Mouse (Mus musculus) left cerebral cortex, adult 11 months (tissue): ENCODE results near the gene Mcoln1.

Experiments used
- DNase-seq: peaks from one replicate; pipeline ENCODE4 v3.0.0; 2022; ENCODE audit warnings: low spot score

Mcoln1 gene

DNA sequence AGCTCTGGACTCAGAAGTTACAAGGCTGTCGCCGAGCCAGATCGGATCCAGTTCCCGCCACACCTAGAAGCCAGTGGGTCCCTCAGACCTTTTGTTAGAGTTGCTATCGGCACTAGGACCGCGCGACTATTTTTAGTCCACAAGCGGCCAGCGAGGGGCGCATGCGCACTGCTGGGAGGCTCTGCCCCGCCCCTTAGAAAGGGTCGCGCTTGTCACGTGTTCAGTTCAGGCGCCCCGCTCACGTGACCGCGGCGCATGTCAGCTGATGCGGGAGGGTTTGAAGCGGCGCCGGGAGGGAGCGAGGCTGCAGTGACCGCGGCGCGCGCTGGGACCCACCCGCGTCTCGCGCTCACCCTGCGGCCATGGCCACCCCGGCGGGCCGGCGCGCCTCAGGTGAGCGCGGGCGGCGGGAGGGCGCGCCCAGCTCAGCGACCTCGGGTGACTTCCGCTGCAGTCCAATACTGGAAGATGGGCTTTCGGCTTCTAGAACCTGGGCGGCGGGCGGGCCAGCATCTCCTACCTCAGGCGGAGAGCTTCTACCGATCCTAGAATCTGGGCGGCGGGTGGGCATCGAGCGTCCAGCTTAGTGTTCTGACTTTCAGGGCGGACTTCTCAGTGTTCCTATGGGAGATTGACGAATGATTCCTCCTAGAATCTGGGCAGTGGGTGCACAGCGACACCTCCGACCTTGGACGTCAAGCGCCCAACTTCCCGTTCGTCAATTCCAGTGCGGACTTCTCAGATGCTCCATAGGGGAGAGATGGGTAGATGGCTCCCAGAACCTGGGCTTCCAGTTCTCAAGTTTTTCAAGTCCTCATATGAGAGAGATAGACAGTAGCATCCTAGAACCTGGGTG, at the start of gene Mcoln1:
Gene Mcoln1 (plus strand): TSS at position 223 of the 856 bp plus-strand sequence.
- peak; percentile 97 for DNase-seq

DNA sequence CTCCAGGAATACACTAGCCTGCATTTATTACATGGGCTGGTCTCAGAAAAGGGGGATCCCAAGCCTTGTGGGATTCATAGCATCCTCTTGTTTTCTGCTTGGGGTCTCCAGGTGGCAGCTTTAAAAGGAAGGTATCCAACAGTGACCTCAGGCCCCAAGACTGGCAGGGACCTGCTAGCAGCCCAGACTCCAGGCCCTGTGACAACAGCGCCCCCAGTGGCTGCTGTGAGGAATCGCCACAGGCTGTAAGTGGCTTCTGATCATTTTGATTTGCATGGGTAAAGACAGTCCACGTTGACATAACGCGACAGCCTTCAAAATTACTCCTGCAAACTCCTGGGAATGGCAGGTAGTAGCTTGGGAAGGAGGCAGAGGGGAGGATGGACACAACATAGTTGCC, 49.6 kb upstream of the Mcoln1 start:
- no peak for DNase-seq

DNA sequence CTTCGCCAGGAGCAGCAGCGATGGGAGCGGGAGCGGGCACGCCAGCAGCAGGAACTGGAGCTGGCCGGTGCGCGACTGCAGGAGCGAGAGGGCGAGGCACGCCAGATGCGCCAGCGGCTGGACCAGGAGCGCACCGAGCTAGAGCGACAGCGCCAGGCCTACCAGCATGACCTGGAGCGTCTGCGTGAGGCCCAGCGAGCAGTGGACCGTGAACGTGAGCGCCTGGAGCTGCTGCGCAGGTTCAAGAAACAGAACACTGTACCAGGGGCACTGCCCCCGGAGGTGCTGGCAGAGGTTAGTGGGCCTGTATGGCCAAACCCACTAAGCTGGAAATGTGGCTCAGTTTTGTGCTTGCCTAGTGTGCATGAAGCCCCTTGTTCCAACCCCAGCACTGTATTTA, 48.3 kb upstream of the Mcoln1 start:
- DNase-seq: no peak

DNA sequence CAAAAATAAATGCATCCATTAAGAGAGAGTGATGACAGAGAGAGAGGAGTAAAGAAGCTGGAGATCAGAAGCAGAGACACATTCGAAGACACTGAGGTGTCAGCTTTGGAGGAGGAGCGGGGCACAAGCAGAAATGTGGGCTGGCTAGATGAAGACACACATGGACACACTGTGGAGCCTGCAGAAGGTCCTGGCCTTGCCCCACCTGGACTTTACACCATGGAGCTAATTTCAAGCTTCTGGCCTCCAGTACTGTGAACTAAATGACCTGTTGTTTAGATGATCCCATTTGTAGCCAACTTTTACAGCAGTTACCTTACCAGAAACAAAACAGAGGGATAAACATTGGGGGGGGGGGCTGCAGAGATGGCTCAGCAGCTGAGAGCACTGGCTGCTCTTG, 37.0 kb upstream of the Mcoln1 start:
- DNase-seq: no peak

DNA sequence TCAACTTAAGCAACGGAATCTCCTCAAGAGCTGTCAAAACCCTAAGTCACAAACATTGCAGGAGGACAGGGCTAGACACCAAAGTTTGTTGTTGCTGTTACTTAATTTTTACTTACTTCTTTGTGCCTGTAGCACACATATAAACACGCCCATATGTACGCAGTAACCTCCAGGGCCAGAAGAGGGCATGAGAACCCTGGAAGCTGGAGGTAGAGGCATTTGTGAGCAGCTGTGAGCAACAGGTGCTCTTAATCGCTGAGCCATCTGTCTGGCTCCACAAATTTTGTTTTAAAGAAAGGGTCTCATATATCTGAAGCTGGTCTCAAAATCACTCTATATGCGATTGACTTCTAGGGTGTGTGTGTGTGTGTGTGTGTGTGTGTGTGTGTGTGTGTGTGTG, 35.9 kb upstream of the Mcoln1 start:
- no peak for DNase-seq

DNA sequence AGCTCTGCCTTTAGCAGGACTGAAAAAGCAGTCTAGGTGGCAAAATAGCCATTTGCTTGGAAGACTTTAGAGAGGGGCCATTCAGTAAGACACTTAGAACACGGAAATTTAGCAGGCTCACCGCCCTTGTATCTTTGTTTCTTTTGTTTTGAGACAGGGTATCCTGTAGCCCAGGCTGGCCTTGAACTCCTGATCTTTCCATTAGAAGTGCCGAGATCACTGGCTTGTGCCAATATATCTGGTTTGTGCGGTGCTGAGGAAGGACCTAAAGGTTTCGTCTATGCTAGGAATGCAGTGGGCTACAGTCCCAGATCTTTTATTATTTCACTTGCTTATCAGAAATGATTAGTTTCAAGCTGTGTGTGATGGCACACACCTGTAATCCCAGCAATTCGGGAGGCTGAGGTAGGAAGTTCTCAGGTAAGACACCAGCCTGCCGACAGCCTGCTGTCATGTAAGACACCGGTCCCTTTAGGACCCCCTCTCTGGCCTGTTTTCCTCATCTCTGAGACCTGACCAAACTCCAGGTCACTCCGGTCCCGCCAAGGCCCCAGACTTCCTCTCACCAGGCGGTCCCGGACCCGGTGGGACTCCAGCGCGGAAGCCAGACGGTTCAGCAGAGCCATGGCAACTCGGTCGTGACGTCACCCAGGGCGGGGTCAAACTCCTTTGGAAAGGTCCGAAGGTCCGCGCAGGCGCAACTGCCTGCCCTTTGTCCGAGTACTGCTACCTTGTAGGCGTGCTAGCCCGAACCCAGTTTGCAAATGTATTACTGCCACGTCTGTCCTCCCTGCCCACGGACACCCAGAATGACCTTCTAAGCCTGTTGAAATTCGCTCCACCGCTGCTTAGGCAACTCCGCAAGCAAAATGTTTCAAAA, 33.0 kb upstream of the Mcoln1 start, which contains the start of gene Pex11g:
Gene Pex11g (minus strand): TSS at position 675 of the 880 bp plus-strand sequence.
- peak; percentile 79 for DNase-seq

DNA sequence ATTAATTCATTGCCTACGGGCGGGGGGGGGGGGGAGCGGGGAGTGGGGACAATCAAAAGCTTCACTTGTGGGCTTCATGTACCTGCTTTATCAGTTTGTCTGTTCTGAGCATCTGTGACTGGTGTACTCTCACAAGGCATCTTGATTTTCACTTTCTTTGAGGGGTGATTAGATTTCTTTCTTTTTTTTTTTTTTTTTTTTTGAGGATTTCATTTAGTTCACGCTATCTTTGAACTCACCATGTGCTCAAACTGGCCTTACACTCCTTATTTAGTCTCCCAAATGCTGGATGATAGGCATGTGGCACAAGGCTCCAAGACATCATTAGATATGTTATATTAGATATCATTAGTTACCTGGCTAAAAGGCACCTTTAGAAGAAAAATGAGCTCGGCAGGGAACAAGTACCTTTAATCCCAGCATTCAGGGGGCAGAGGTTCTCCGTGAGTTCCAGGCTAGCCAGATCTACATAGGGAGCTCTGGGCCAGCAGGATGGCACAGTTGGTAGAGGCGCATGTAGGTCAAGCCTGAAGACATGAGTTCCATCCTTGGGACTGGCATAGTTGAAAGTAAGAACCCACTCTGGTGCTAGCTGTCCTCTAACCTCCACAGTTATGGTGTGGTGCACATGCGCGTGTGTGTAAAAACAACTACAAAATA, 32.2 kb upstream of the Mcoln1 start:
- DNase-seq: no peak

DNA sequence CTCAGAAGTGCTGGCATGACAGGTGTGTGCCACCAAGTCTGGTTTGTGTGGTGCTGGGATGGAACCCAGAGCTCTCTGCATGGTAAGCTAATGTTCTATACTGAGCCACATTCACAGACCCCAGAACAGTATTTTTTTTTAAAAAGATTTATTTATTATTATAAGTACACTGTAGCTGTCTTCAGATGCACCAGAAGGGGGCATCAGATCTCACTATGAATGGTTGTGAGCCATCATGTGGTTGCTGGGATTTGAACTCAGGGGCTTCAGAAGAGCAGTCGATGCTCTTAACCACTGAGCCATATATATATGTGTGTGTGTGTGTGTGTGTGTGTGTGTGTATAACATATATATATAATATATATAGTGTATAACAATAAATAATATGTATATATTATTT, 31.4 kb upstream of the Mcoln1 start:
- DNase-seq: no peak

DNA sequence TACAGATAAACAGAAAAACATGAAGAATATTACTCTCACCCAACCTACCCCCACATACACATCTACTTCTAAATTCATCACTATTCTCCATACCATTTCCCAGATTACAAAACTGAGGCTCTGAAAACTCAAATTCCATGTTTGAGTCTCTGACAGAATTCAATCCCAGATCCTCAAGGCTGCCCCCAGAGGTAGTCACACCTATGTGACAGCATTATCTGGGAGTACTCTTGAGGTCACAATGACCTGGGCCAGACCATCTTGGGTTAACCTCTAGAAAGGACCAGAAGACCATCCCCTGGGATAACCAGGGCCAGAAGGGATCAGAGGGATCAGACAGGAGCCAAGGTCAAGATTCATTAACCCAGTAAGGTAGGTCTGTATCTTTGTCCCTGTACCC, 29.7 kb upstream of the Mcoln1 start, which contains the start of gene Tex45:
Gene Tex45 (plus strand): TSS at position 301 of the 400 bp plus-strand sequence.
- DNase-seq: no peak

DNA sequence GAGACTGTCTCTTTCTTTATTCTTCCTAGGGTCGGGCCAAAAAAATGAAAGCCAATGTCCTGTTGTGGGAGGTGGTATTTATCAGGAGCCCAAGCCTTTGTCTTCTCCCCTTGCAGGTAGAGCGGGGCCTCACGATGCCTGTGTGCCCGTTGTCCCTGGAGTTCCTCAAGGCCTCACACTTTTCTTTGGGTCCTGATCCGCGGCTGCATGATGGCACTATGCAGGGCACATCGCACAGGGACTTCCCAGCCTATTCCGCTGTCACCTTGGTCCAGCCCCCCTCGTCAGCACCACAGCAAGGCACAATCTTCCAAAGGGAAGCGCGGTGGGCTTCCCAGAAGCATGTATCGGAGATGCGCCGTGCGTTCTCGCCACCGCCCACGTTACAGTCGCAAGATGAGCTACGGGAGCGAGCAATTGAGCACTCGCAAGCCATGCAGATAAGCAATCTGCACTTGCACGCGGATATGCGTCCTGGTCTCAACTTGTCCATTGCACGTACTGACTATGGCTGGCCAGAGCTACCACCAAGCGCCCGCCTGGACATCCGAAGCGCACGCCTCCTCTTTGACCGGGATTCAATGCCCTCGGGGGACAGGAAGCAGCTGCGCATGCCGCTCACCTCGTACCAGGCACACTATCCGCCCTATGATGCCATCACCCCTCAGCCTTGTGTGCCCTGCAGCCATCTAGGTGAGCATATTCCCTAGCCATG, 24.4 kb upstream of the Mcoln1 start:
- DNase-seq: no peak

DNA sequence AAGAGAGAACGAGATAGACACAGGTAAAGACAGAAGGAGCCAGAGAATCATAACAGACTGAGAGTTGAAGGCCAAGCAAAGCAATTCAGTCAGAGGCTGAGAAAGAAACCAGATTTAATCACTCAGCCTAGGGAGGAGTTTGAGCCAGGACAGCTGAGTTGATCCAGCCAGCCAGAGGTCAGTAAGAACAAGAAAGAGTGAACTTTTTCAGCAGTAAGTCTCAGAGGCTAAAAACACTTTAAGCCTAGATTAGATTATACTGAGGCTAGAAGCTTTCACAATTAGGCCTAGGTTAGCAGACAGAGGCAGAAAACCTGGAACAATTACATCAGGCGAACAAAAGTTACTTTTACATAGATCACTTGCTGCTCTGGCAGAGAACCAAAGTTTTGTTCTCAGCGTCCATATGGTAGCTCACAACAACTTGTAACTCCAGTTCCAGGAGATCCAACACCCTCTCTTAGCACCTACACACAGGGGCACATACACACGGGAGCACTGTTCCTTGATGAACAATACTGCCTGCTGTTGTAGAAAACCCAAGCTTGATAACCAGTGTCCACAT, 20.0 kb upstream of the Mcoln1 start:
- no peak for DNase-seq

DNA sequence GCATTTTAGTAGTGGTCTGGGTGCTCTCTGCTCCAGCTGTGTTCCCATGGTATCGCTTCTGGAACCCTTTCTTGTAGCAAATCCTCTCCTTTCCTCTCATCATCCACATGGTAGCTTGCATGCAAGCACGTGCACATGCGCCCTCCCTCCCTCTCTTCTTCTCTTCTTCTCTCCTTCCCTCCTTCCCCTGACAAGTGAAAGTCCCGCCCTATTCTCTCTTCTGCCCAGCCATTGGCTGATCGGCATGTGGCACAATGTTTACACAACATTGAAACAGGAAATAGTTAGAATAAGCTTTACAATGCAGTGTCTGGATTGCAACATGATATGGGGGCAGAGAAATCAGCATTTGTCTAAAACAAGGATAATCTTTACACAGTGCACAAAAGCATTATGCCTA, 18.7 kb upstream of the Mcoln1 start:
- DNase-seq: no peak

DNA sequence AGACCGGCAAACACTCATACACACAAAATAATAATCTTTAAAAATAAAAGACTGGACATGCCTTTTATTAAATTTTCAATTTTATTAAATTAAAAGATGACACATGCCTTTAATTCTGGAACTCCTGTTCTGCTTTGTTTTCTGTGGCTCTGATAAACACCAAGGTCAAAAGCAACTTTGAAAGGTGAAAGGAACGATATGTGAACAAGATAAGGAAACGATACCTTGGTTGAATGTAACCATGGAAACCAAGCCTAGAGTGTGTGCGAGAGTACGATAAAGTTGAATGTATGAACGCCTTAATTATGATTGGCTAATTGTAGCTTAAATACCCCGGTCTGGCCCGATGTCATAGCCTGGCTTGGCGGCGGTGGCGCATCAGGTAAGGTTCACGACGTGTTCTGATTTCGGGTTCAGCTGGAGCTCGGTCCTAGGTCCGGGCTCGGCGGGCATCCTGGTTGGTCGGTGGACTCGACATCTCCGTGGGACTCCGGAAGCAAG, 18.0 kb upstream of the Mcoln1 start:
- no peak for DNase-seq

DNA sequence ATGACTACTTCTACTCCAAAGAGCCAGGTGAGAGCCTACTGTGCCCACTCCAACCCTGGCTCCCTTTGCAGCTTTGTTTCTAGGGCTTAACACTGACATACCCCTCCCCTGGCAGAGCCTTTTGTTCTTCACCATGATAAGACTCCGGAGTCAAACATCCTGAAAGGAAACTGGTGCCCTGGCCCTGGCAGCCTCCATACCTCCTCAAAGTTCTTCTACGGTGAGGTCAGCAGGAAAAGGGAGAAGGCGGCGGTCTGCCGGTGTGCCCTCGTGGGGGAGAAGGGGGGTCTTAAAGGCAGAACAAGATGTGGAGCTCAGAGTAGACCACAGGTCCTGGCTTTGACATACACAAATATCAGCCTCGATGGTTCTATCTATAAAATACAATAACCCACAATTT, 16.7 kb upstream of the Mcoln1 start:
- DNase-seq: no peak

DNA sequence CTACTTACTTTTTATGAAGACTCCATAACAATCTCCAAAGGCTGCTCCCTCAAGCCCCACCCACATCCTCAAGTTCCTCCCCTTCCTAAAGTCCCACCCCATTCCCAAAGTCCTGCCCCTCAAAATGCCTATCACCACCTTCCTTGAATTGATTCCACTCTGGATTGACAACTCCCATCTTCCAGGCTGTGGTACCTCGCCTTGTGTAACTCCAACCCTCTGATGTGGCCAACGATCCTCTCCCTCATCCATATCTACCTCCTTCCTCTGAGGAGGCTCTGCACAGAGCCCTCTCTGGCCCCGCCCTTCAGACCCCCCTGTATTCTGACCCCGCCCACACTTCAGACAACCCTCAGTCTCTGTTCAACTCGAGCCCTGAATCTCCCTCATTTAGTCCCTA, 15.1 kb upstream of the Mcoln1 start:
- no peak for DNase-seq

DNA sequence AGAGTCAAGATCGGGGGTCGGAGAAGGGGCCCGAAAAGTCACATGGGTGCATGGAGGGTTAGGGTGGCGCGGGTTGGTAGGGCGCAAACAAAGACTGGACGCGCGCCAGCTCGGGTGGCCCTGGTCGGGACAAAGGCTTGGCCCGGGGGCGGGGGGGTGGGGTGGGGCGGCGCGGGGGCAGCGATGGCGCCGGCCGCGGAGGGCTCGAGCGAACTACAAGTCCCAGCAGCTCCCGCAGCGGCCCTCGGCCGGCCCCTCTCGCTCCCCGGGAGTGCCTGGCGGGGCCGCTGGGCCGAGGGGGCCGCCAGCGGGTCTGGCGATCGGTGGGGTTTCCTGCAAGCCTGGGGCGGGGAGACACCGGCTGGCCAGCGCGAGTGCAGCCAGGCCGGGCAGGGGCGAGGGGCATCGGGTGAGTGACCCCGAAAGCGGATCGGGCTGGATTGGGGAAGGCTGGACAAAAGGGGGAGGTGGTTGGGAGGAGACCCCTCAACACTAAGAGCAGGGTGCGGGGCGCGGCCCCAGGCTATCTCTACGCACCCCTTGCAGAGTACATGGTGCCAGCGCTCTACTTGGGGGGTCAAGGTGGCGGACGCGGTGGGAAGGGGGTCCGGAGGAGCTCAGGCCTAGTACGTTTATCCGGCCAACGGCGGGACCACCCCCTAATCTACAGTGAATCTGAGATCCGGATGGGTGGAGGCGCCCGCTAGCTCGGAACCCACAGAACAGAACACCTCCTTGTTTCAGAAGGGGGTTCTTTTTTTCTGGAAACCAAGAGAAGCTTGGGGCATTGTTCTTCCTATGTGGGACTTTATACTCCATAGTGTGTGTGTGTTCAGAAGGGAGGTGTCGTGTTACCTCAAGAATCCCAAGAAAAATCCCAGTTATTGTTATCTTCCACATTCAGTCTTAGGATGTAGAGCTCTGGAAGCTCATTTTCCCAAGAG, 7.1 kb upstream of the Mcoln1 start, which contains the start of gene Zfp358:
Gene Zfp358 (plus strand): TSS at position 238 of the 944 bp plus-strand sequence.
- DNase-seq: no peak

DNA sequence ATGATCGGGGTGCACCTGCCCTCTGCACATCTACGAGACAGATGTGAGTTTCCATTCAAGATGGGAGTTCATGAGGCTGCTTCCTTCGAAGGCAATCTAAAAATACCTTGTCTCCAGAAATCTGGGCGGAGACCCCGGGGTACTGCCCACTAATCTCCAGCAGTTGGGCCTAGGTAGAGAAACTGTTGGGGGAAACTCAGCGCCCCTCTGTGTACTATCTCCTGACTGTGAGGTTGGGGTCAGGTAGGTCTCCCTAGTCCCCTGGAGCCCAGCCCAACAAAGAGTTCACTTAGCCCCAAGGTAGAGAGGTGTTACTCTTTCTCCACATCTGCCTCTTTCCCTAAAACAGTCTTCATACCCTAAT, 6.4 kb upstream of the Mcoln1 start:
- no peak for DNase-seq

DNA sequence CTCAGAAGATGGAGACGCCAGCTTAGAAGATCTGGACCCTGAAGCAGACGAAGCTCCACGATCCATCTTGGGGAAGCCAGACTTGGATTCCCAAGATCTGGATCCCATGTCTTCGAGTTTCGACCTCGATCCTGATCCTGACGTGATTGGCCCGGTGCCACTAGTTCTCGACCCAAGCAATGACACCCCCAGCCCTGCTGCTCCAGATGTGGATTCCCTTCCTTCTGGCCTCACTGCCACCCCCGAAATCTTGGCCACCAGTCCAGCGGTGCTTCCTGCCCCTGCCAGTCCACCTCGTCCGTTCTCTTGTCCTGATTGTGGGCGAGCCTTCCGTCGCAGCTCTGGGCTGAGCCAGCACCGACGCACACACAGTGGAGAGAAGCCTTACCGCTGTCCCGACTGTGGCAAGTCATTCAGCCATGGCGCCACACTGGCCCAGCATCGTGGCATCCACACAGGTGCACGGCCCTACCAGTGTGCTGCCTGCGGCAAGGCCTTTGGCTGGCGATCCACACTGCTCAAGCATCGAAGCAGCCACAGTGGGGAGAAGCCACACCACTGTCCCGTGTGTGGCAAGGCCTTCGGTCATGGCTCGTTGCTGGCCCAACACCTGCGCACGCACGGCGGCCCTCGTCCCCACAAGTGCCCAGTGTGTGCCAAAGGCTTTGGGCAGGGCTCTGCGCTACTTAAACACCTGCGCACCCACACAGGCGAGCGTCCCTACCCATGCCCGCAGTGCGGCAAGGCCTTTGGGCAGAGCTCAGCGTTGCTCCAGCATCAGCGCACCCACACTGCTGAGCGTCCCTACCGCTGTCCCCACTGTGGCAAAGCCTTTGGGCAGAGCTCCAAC, 4.5 kb upstream of the Mcoln1 start:
- no peak for DNase-seq

DNA sequence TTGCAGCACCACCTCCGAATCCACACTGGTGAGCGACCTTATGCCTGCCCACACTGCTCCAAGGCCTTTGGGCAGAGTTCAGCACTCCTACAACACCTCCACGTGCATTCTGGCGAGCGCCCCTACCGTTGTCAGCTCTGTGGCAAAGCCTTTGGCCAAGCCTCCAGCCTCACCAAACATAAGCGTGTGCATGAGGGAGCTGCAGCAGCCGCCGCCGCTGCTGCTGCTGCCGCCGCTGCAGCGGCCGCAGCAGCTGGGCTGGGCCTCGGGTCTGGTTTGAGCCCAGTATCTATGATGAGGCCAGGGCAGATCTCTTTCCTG, 3.9 kb upstream of the Mcoln1 start:
- no peak for DNase-seq
